ENCODE assay signal across 7 mouse cellular contexts in the genomic region with DNA sequence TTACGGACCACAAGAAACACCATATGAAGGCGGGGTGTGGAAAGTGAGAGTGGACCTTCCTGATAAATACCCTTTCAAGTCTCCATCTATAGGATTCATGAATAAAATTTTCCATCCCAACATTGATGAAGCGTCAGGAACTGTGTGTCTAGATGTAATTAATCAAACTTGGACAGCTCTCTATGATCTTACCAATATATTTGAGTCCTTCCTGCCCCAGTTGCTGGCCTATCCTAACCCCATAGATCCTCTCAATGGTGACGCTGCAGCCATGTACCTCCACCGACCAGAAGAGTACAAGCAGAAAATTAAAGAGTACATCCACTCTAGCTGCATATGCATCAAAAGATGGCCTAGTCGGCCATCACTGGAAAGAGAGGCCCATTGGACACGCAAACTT.
DNase-seq lines count a peak whose midpoint lies in the region; ATAC-seq and TF ChIP-seq lines count a peak whose summit lies in the region.
"Not testable (repeated sequence)": the region's sequence is repeated elsewhere in the genome, so short reads cannot be mapped to it uniquely, and the experiment has no call there.

No protein-coding gene starts in this region.

- peak overlapping the region; percentile 48 for H3K4me3 ChIP-seq in embryonic facial prominence, embryonic 13.5 days
- H3K4me3 ChIP-seq in hindbrain, embryonic 11.5 days (ENCODE audit: low read depth, low read length) = peak overlapping the region; percentile 37; the same call in 1 of the 2 replicates
- H3K4me3 ChIP-seq in kidney, embryonic 14.5 days (ENCODE audit: low read length) = peak overlapping the region; percentile 39
- H3K4me3 ChIP-seq in liver, adult 2 months (ENCODE audit: insufficient read depth, low read depth, low read length) = peak overlapping the region; percentile 53; the same call in 1 of the 2 replicates
- H3K4me3 ChIP-seq in lung, postnatal 0 days (ENCODE audit: low read depth, low read length) = peak overlapping the region; percentile 44; the same call in 1 of the 2 replicates
- peak overlapping the region; percentile 34 for H3K4me3 ChIP-seq in neural tube, embryonic 14.5 days (ENCODE audit: low read depth, low read length)

- H3K79me2 ChIP-seq in liver, adult 2 months (ENCODE audit: control insufficient read depth, insufficient read depth, low read length) = not testable (repeated sequence)

- DNase-seq in hindbrain, embryonic 11.5 days (ENCODE audit: low spot score); liver, adult 2 months (ENCODE audit: extremely low read depth, low read depth, low spot score); lung, postnatal 0 days (ENCODE audit: low spot score): not testable (repeated sequence)

- WGBS in embryonic facial prominence, embryonic 13.5 days = 46% methylated on average over 7 of the region's 7 CpGs
- 43% methylated on average over 7 of the region's 7 CpGs for WGBS in hindbrain, embryonic 11.5 days
- WGBS in kidney, embryonic 14.5 days = 40% methylated on average over 7 of the region's 7 CpGs
- WGBS in liver, adult 2 months = 63% methylated on average over 7 of the region's 7 CpGs
- WGBS in lung, postnatal 0 days = 42% methylated on average over 7 of the region's 7 CpGs
- WGBS in neural tube, embryonic 14.5 days = 33% methylated on average over 7 of the region's 7 CpGs

- not testable (repeated sequence) for H3K27me3 ChIP-seq in embryonic facial prominence, embryonic 13.5 days; hindbrain, embryonic 11.5 days (ENCODE audit: control insufficient read depth, insufficient read depth, low read length); kidney, embryonic 14.5 days (ENCODE audit: control insufficient read depth, insufficient read depth, low read length); liver, adult 2 months (ENCODE audit: control insufficient read depth, insufficient read depth, low read length); lung, postnatal 0 days (replicated peaks; ENCODE audit: insufficient read depth, low read length); neural tube, embryonic 14.5 days (ENCODE audit: control insufficient read depth, insufficient read depth, low read length)

- not testable (repeated sequence) for H3K36me3 ChIP-seq in embryonic facial prominence, embryonic 13.5 days; hindbrain, embryonic 11.5 days (ENCODE audit: control insufficient read depth, insufficient read depth, low read length); kidney, embryonic 14.5 days (ENCODE audit: control insufficient read depth, insufficient read depth, low read length); liver, adult 2 months (ENCODE audit: control insufficient read depth, insufficient read depth, low read length); lung, postnatal 0 days (ENCODE audit: insufficient read depth, low read length); neural tube, embryonic 14.5 days (ENCODE audit: control insufficient read depth, insufficient read depth, low read length)

- ATAC-seq in embryonic facial prominence, embryonic 13.5 days (ENCODE audit: insufficient number of reproducible peaks, insufficient read depth, low FRiP score, low TSS enrichment, low read depth); lung, postnatal 0 days: not testable (repeated sequence)
- peak; percentile 24; the same call in 1 of the 2 replicates for ATAC-seq in frontal cortex, adult (ENCODE audit: low TSS enrichment)
- peak; percentile 69 for ATAC-seq in hindbrain, embryonic 11.5 days (ENCODE audit: low FRiP score)
- ATAC-seq in kidney, embryonic 14.5 days (ENCODE audit: low FRiP score, low TSS enrichment) = peak; percentile 14; the same call in 1 of the 2 replicates
- ATAC-seq in neural tube, embryonic 14.5 days (ENCODE audit: low read depth) = peak; percentile 50

- TF ChIP-seq POLR2A in liver, adult 2 months (IDR thresholded peaks at IDR 0.05; ENCODE audit: extremely low read depth, insufficient read depth, low read length) = not testable (repeated sequence)

- TF ChIP-seq CTCF in liver, adult 2 months (IDR thresholded peaks at IDR 0.05; ENCODE audit: low read depth, low read length); lung, postnatal 0 days (IDR thresholded peaks at IDR 0.05): not testable (repeated sequence)

- H3K9ac ChIP-seq in embryonic facial prominence, embryonic 13.5 days = peak overlapping the region; percentile 72
- H3K9ac ChIP-seq in hindbrain, embryonic 11.5 days (ENCODE audit: low read depth, low read length); kidney, embryonic 14.5 days (ENCODE audit: low read depth, low read length); lung, postnatal 0 days (replicated peaks; ENCODE audit: low read depth); neural tube, embryonic 14.5 days (replicated peaks; ENCODE audit: low read depth, low read length): not testable (repeated sequence)
- 0 out of 2 replicates have a peak overlapping the region, but pooled peaks have one; percentile 78 for H3K9ac ChIP-seq in liver, adult 2 months (ENCODE audit: low read depth, low read length)

- H3K27ac ChIP-seq in embryonic facial prominence, embryonic 13.5 days; hindbrain, embryonic 11.5 days (ENCODE audit: low read depth, low read length); kidney, embryonic 14.5 days (ENCODE audit: low read depth, low read length); liver, adult 2 months (replicated peaks; ENCODE audit: insufficient read depth, low read depth, low read length); lung, postnatal 0 days (ENCODE audit: low read length); neural tube, embryonic 14.5 days (ENCODE audit: low read depth, low read length): not testable (repeated sequence)

- not testable (repeated sequence) for H3K4me1 ChIP-seq in embryonic facial prominence, embryonic 13.5 days; hindbrain, embryonic 11.5 days (replicated peaks; ENCODE audit: control insufficient read depth, insufficient read depth, low read length); kidney, embryonic 14.5 days (ENCODE audit: control insufficient read depth, insufficient read depth, low read length); liver, adult 2 months (ENCODE audit: control insufficient read depth, insufficient read depth, low read length); lung, postnatal 0 days (ENCODE audit: insufficient read depth, low read depth, low read length); neural tube, embryonic 14.5 days (ENCODE audit: control insufficient read depth, insufficient read depth, low read length)

- not testable (repeated sequence) for H3K9me3 ChIP-seq in embryonic facial prominence, embryonic 13.5 days; hindbrain, embryonic 11.5 days (ENCODE audit: control insufficient read depth, low read length); kidney, embryonic 14.5 days (ENCODE audit: control insufficient read depth, low read length); lung, postnatal 0 days (ENCODE audit: low read length); neural tube, embryonic 14.5 days (ENCODE audit: control insufficient read depth, low read length)

- peak overlapping the region; percentile 64 for H3K4me2 ChIP-seq in embryonic facial prominence, embryonic 13.5 days
- peak overlapping the region; percentile 37 for H3K4me2 ChIP-seq in hindbrain, embryonic 11.5 days (replicated peaks; ENCODE audit: low read depth, low read length)
- H3K4me2 ChIP-seq in kidney, embryonic 14.5 days (replicated peaks; ENCODE audit: low read depth, low read length) = peak overlapping the region; percentile 58
- peak overlapping the region; percentile 58 for H3K4me2 ChIP-seq in lung, postnatal 0 days (replicated peaks; ENCODE audit: low read depth, low read length)
- peak overlapping the region; percentile 46 for H3K4me2 ChIP-seq in neural tube, embryonic 14.5 days (ENCODE audit: low read depth, low read length)

- not testable (repeated sequence) for TF ChIP-seq EP300 in lung, postnatal 0 days (IDR thresholded peaks at IDR 0.05)
